ENCODE assay signal across 8 mouse cellular contexts in the genomic region with DNA sequence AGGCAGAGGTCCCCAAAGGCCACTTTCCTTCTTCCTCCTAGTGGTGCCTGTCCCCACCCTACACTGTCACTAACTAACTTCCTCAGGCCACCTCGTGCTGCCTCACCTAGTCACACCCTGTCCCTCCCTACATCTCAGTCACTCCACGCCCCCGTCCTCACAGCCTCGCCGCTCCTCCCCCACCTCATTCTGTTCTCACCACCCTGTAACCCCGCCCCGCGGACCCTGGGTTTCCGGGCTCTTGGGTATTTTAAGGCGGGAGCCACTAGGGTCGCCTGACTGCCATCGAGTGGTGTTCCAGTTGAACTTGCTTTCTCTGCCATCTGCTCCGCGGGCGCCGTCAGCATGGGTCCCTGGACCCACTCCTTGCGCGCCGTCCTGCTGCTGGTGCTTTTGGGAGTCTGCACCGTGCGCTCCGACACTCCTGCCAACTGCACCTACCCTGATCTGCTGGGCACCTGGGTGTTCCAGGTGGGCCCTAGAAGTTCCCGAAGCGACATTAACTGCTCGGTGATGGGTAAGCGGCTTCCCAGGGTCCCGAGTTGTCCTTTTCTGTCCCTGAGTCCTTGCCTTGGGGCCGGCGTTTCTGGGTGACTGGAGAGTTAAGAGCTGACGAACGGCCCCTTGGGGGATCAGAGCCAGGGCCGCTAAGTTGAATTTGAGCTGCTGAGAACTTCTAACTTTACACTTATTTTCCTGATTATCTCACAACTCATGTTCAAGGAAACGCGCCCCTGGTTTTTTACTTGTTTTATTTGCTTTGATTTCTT. TPM values are rescaled to one million over a fixed set of nuclear protein-coding genes. Genes with fewer than 3 reads are reported as not detected.
DNase-seq lines count a peak whose midpoint lies in the region; ATAC-seq lines count a peak whose summit lies in the region.

Gene Ctsc, plus strand, starts transcription at position 228 of the 770 bp plus-strand sequence.

- peak within 1 kb of the TSS; percentile 44 for H3K4me3 ChIP-seq in embryonic facial prominence, embryonic 11.5 days (ENCODE audit: low read depth, low read length)
- peak within 1 kb of the TSS; percentile 40 for H3K4me3 ChIP-seq in midbrain, embryonic 11.5 days (ENCODE audit: low read depth, low read length)

- H3K27me3 ChIP-seq in embryonic facial prominence, embryonic 11.5 days (ENCODE audit: control insufficient read depth, insufficient read depth, low read length), result no peaks in the 10 kb centered on the region
- no peaks in the 10 kb centered on the region for H3K27me3 ChIP-seq in midbrain, embryonic 11.5 days (ENCODE audit: control insufficient read depth, insufficient read depth, low read length)

- H3K36me3 ChIP-seq in embryonic facial prominence, embryonic 11.5 days (replicated peaks; ENCODE audit: control insufficient read depth, insufficient read depth, low read depth, low read length), result no peaks in the 10 kb centered on the region
- H3K36me3 ChIP-seq in midbrain, embryonic 11.5 days (ENCODE audit: control insufficient read depth, insufficient read depth, low read length), result no peaks in the 10 kb centered on the region

- H3K4me1 ChIP-seq in embryonic facial prominence, embryonic 11.5 days (ENCODE audit: control insufficient read depth, insufficient read depth, low read length), result no peaks in the 10 kb centered on the region
- peaks cover 10% of the 10 kb centered on the region; the same call in 1 of the 2 replicates for H3K4me1 ChIP-seq in midbrain, embryonic 11.5 days (ENCODE audit: control insufficient read depth, insufficient read depth, low read length)

- DNase-seq in adrenal gland, postnatal 10 days, result peak; percentile 58
- DNase-seq in embryonic facial prominence, embryonic 11.5 days (ENCODE audit: low spot score), result peak; percentile 84
- DNase-seq in kidney, adult 11 months, result peak; percentile 80
- peak; percentile 70 for DNase-seq in left cerebral cortex, postnatal 4 days
- peak; percentile 95 for DNase-seq in midbrain, embryonic 11.5 days (ENCODE audit: low spot score, missing footprints)
- DNase-seq in skeletal muscle tissue, adult 2 months (ENCODE audit: low read depth, low spot score), result peak; percentile 80
- DNase-seq in MN1 (ENCODE audit: low spot score), result no peak

- intact Hi-C loops in left cerebral cortex, postnatal 4 days (cut with DNase I), result no loop called here

- WGBS in embryonic facial prominence, embryonic 11.5 days, result 1% methylated on average over 34 of the region's 34 CpGs
- WGBS in midbrain, embryonic 11.5 days, result 3% methylated on average over 34 of the region's 34 CpGs

- peak within 1 kb of the TSS; percentile 91 for H3K4me2 ChIP-seq in embryonic facial prominence, embryonic 11.5 days (ENCODE audit: low read depth, low read length)
- peak within 1 kb of the TSS; percentile 88 for H3K4me2 ChIP-seq in midbrain, embryonic 11.5 days

- H3K9me3 ChIP-seq in embryonic facial prominence, embryonic 11.5 days (replicated peaks; ENCODE audit: control insufficient read depth, low read length), result no peaks in the 10 kb centered on the region
- H3K9me3 ChIP-seq in midbrain, embryonic 11.5 days (ENCODE audit: control insufficient read depth, low read length), result no peaks in the 10 kb centered on the region

- peak; percentile 88 for ATAC-seq in embryonic facial prominence, embryonic 11.5 days (replicated peaks; ENCODE audit: insufficient number of reproducible peaks, low FRiP score, low TSS enrichment, low read depth)
- peak; percentile 93 for ATAC-seq in granulocyte monocyte progenitor cell, adult 5-6 weeks (replicated peaks; ENCODE audit: poor library complexity, severe bottlenecking)
- peak; percentile 91 for ATAC-seq in midbrain, embryonic 11.5 days (ENCODE audit: low FRiP score)

- peak within 1 kb of the TSS; percentile 67 for H3K9ac ChIP-seq in embryonic facial prominence, embryonic 11.5 days (replicated peaks; ENCODE audit: low read length)
- H3K9ac ChIP-seq in midbrain, embryonic 11.5 days (ENCODE audit: low read length), result peak within 1 kb of the TSS; percentile 57

- H3K27ac ChIP-seq in embryonic facial prominence, embryonic 11.5 days (replicated peaks; ENCODE audit: low read depth, low read length), result no peak within 1 kb of the TSS
- H3K27ac ChIP-seq in midbrain, embryonic 11.5 days (ENCODE audit: low read depth, low read length), result no peak within 1 kb of the TSS

RNA-seq across cellular contexts. Expression of gene Ctsc, which starts in this region (rescaled TPM):
- total RNA-seq in adrenal gland, postnatal 10 days (2021), result 10 to 100 TPM; 23.7 to 24.1 TPM
- polyA plus RNA-seq in embryonic facial prominence, embryonic 11.5 days (2014; fragmentation: Nextera tagmentation; extraction: Ambion mirVana), result 24.2 and 25.5 TPM in 2 replicates
- total RNA-seq in granulocyte monocyte progenitor cell, adult 5-6 weeks (2014; fragmentation: Nextera tagmentation), result 64.1 and 67.9 TPM in 2 replicates
- 98.4 and 99.9 TPM in 2 replicates for total RNA-seq in granulocyte monocyte progenitor cell, adult 5-6 weeks (2017)
- total RNA-seq in left cerebral cortex, postnatal 4 days (2021), result 10 to 100 TPM; 10.0 to 11.0 TPM
- polyA plus RNA-seq in midbrain, embryonic 11.5 days (2014; fragmentation: Nextera tagmentation; extraction: Ambion mirVana), result 20.0 and 22.8 TPM in 2 replicates
